Comparison of ENCODE assay signal across 8 mouse cellular contexts in the genomic region with DNA sequence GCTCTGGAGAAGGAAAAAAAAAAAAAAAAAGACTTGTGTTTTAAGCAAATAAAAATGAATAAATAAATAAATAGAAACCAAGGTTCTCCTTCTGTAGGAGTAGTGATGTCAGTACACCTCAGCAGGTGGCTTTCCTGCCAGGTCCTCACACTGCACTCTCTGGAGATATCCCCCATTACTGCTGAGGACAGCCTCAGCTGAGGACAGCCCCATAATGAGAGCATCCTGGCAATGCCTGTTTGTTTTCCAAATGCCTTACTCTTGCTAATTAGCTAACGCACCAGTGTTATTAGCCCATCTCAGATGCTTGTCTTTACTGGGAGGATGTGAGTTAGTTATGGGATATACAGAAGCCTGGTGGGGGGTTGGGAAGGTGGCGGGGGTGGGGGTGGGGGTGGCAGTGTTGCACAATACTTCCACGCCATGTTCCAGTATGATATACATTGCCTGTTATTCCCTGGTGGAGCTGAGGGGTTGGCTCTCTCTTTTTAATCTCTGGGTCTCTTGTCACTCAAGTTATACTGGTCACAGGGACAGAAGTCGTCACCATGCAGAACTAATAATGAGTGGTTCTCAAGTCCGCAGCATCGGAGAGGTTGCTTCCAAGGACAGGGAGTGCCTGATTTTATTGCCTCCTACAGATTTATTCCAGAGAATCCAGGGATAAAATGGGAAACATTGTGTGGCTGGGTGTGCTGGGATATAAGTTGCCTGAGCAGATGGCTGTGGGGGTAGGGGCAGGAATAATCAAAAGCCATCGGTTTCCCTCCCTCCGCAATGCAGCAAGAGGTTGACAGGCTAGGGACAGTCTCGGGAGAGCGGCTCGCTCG.
DNase-seq lines count a peak whose midpoint lies in the region; ATAC-seq lines count a peak whose summit lies in the region.

No protein-coding gene starts in this region.

- peak overlapping the region; percentile 23 for H3K4me3 ChIP-seq in forebrain, embryonic 16.5 days (replicated peaks; ENCODE audit: low read length)

- peak overlapping the region; percentile 49 for H3K4me2 ChIP-seq in forebrain, embryonic 16.5 days (ENCODE audit: low read length)

- WGBS in forebrain, embryonic 16.5 days = 4% methylated on average over 12 of the region's 12 CpGs

- H3K36me3 ChIP-seq in forebrain, embryonic 16.5 days (ENCODE audit: control insufficient read depth, insufficient read depth) = no peaks in the 10 kb centered on the region

- no peaks in the 10 kb centered on the region for H3K27me3 ChIP-seq in forebrain, embryonic 16.5 days (replicated peaks; ENCODE audit: control insufficient read depth, insufficient read depth, low read length)

- peak; percentile 74 for ATAC-seq in cerebellum, adult (ENCODE audit: insufficient number of reproducible peaks, low FRiP score, low TSS enrichment)
- peak; percentile 69 for ATAC-seq in forebrain, embryonic 16.5 days

- intact Hi-C loops in left cerebral cortex, postnatal 36 days (cut with DNase I) = loop anchor here (2.0 kb wide), 1 partner anchor 16 kb away; no protein-coding TSS in a partner anchor

- peak overlapping the region; percentile 45; the same call in 1 of the 2 replicates for H3K9ac ChIP-seq in forebrain, embryonic 16.5 days (replicated peaks; ENCODE audit: low read depth, low read length)

- no peak for DNase-seq in cerebellum, postnatal 4 days (ENCODE audit: low spot score in 2 of 2)
- DNase-seq in brain, adult 2 months (ENCODE audit: low read depth, low spot score) = peak; percentile 94
- peak; percentile 66 to 75 for DNase-seq in left cerebral cortex, postnatal 36 days (ENCODE audit: low spot score in 2 of 2)
- DNase-seq in right cerebral cortex, postnatal 36 days (ENCODE audit: low spot score in 2 of 2) = peak; percentile 68 to 81
- DNase-seq in adrenal gland, adult (ENCODE audit: inconsistent age in 2 of 2, low spot score in 1 of 2) = no peak
- DNase-seq in adrenal gland, postnatal 25 days = no peak

- peaks cover 20% of the 10 kb centered on the region for H3K4me1 ChIP-seq in forebrain, embryonic 16.5 days (replicated peaks; ENCODE audit: control insufficient read depth, insufficient read depth, low read length)

- H3K9me3 ChIP-seq in forebrain, embryonic 16.5 days (ENCODE audit: control insufficient read depth, low read length) = no peaks in the 10 kb centered on the region

- peak overlapping the region; percentile 75 for H3K27ac ChIP-seq in forebrain, embryonic 16.5 days (ENCODE audit: low read length)

Comparison
In these comparisons a context has a peak if more than half of its experiments do, and no peak if none do; other contexts are left out.
1. DNase-seq: peak in brain, adult 2 months (single experiment), left cerebral cortex, postnatal 36 days (2 of 2) and right cerebral cortex, postnatal 36 days (2 of 2); none in cerebellum, postnatal 4 days (0 of 2), adrenal gland, adult (0 of 2) and adrenal gland, postnatal 25 days (single experiment).